ENCODE assay signal across 8 mouse cellular contexts in genomic region chr6:32586390-32586789, GRCm38 (mm10). TPM values are rescaled to one million over a fixed set of nuclear protein-coding genes. Genes with fewer than 3 reads are reported as not detected.
DNase-seq lines count a peak whose midpoint lies in the region; ATAC-seq lines count a peak whose summit lies in the region.

No protein-coding gene starts in this region.

- H3K4me2 ChIP-seq in kidney, embryonic 14.5 days (replicated peaks; ENCODE audit: low read depth, low read length), result peak overlapping the region; percentile 100
- H3K4me2 ChIP-seq in limb, embryonic 15.5 days, result peak overlapping the region; percentile 99
- peak overlapping the region; percentile 81 for H3K4me2 ChIP-seq in neural tube, embryonic 13.5 days

- ATAC-seq in granulocyte monocyte progenitor cell, adult 5-6 weeks (replicated peaks; ENCODE audit: poor library complexity, severe bottlenecking), result peak; percentile 36
- ATAC-seq in kidney, embryonic 14.5 days (ENCODE audit: low FRiP score, low TSS enrichment), result no peak
- no peak for ATAC-seq in limb, embryonic 15.5 days (ENCODE audit: insufficient number of reproducible peaks, low FRiP score, low TSS enrichment, low read depth)
- peak; percentile 14 for ATAC-seq in neural tube, embryonic 13.5 days (ENCODE audit: low read depth)

- H3K36me3 ChIP-seq in kidney, embryonic 14.5 days (ENCODE audit: control insufficient read depth, insufficient read depth, low read length), result no peaks in the 10 kb centered on the region
- H3K36me3 ChIP-seq in limb, embryonic 15.5 days, result no peaks in the 10 kb centered on the region
- no peaks in the 10 kb centered on the region for H3K36me3 ChIP-seq in neural tube, embryonic 13.5 days

- H3K4me3 ChIP-seq in kidney, embryonic 14.5 days (ENCODE audit: low read length), result peak overlapping the region; percentile 72
- H3K4me3 ChIP-seq in limb, embryonic 15.5 days, result peak overlapping the region; percentile 67
- peak overlapping the region; percentile 87 for H3K4me3 ChIP-seq in neural tube, embryonic 13.5 days

- no peaks in the 10 kb centered on the region for H3K9me3 ChIP-seq in kidney, embryonic 14.5 days (ENCODE audit: control insufficient read depth, low read length)
- no peaks in the 10 kb centered on the region for H3K9me3 ChIP-seq in limb, embryonic 15.5 days
- no peaks in the 10 kb centered on the region for H3K9me3 ChIP-seq in neural tube, embryonic 13.5 days

- H3K4me1 ChIP-seq in kidney, embryonic 14.5 days (ENCODE audit: control insufficient read depth, insufficient read depth, low read length), result peaks cover 9% of the 10 kb centered on the region
- peaks cover 35% of the 10 kb centered on the region for H3K4me1 ChIP-seq in limb, embryonic 15.5 days
- H3K4me1 ChIP-seq in neural tube, embryonic 13.5 days (replicated peaks), result peaks cover 59% of the 10 kb centered on the region

- peak; percentile 50 for DNase-seq in NIH3T3 (ENCODE audit: low read depth)
- peak; percentile 46 to 48 for DNase-seq in cerebellum, postnatal 14 days
- DNase-seq in adrenal gland, postnatal 4 days (ENCODE audit: low spot score in 2 of 2), result no peak
- no peak for DNase-seq in urinary bladder, postnatal 25 days (ENCODE audit: low spot score)

- H3K27me3 ChIP-seq in kidney, embryonic 14.5 days (ENCODE audit: control insufficient read depth, insufficient read depth, low read length), result peaks cover 71% of the 10 kb centered on the region
- H3K27me3 ChIP-seq in limb, embryonic 15.5 days, result peaks cover 73% of the 10 kb centered on the region
- peaks cover 24% of the 10 kb centered on the region for H3K27me3 ChIP-seq in neural tube, embryonic 13.5 days

- under 1% methylated on average over 13 of the region's 13 CpGs for WGBS in kidney, embryonic 14.5 days
- under 1% methylated on average over 13 of the region's 13 CpGs for WGBS in limb, embryonic 15.5 days
- 1% methylated on average over 13 of the region's 13 CpGs for WGBS in neural tube, embryonic 13.5 days

- no peak overlapping the region for H3K27ac ChIP-seq in kidney, embryonic 14.5 days (ENCODE audit: low read depth, low read length)
- H3K27ac ChIP-seq in limb, embryonic 15.5 days, result no peak overlapping the region
- H3K27ac ChIP-seq in neural tube, embryonic 13.5 days (replicated peaks), result peak overlapping the region; percentile 97

- H3K9ac ChIP-seq in kidney, embryonic 14.5 days (ENCODE audit: low read depth, low read length), result peak overlapping the region; percentile 70; the same call in 1 of the 2 replicates
- H3K9ac ChIP-seq in limb, embryonic 15.5 days, result no peak overlapping the region
- H3K9ac ChIP-seq in neural tube, embryonic 13.5 days, result peak overlapping the region; percentile 99

RNA-seq across cellular contexts. Expression of gene Plxna4, which starts 1.6 kb away (rescaled TPM):
- not detected in 2 replicates for total RNA-seq in granulocyte monocyte progenitor cell, adult 5-6 weeks (2014; fragmentation: Nextera tagmentation)
- total RNA-seq in granulocyte monocyte progenitor cell, adult 5-6 weeks (2017), result not detected in 2 replicates
- polyA plus RNA-seq in kidney, embryonic 14.5 days (2014; fragmentation: Nextera tagmentation; extraction: Ambion mirVana), result 0.91 and 1.2 TPM in 2 replicates
- polyA plus RNA-seq in limb, embryonic 15.5 days (2015; fragmentation: Nextera tagmentation; extraction: Ambion mirVana), result 3.3 and 4.3 TPM in 2 replicates
- polyA plus RNA-seq in neural tube, embryonic 13.5 days (2015; fragmentation: Nextera tagmentation; extraction: Ambion mirVana), result 16.1 and 17.1 TPM in 2 replicates
- 10 to 100 TPM; 12.8 to 17.5 TPM for total RNA-seq in adrenal gland, postnatal 4 days (2021)

Comparison
In these comparisons a context has a peak if more than half of its experiments do, and no peak if none do; other contexts are left out.
1. DNase-seq: peak in NIH3T3 (single experiment) and cerebellum, postnatal 14 days (2 of 2); none in adrenal gland, postnatal 4 days (0 of 2) and urinary bladder, postnatal 25 days (single experiment).
2. ATAC-seq: peak in granulocyte monocyte progenitor cell, adult 5-6 weeks (single experiment) and neural tube, embryonic 13.5 days (single experiment); none in kidney, embryonic 14.5 days (single experiment) and limb, embryonic 15.5 days (single experiment).
3. Peak in every context shown above with its lines, with median percentiles within 50 percentile points of each other: H3K4me2 ChIP-seq and H3K4me3 ChIP-seq.